Mouse (Mus musculus) MEL (cell line): ENCODE data around the gene Ubac2. TPM values are rescaled to one million over a fixed set of nuclear protein-coding genes. Genes with fewer than 3 reads are reported as not detected.

Experiments used
- DNase-seq: peaks from one replicate; pipeline ENCODE4 v3.0.0; 2011; ENCODE audit warnings: low read depth, low spot score
- H3K27ac ChIP-seq: 2 replicates; pipeline ENCODE4 v1.5.1; 2012; ENCODE audit warnings: low read depth, mild to moderate bottlenecking, control low read depth, low read length, moderate library complexity; ENCODE audit not compliant: control insufficient read depth
- H3K27me3 ChIP-seq, 2 experiments: fragments of 150-350 bp in 1 of 2; sonication (generic) in 1 of 2; 2 replicates each; pipeline ENCODE4 v1.6.1; 2012; ENCODE audit warnings: low read length in 2 of 2, mild to moderate bottlenecking in 2 of 2, improper control_type of control experiment in 1 of 2, moderate library complexity in 1 of 2; ENCODE audit not compliant: insufficient read depth in 2 of 2, control insufficient read depth in 1 of 2
- H3K36me3 ChIP-seq, 2 experiments: 2 replicates each; pipeline ENCODE4 v1.6.1; 2012 to 2014; ENCODE audit warnings: low read length in 2 of 2, improper control_type of control experiment in 1 of 2, inconsistent platforms in 1 of 2, mild to moderate bottlenecking in 1 of 2; ENCODE audit not compliant: insufficient read depth in 2 of 2, control insufficient read depth in 1 of 2
- H3K4me1 ChIP-seq, 2 experiments: fragments of 150-350 bp in 1 of 2; sonication (generic) in 1 of 2; 2 replicates each; pipeline ENCODE4 v1.6.1; 2012; ENCODE audit warnings: low read length in 2 of 2, improper control_type of control experiment in 1 of 2, mild to moderate bottlenecking in 1 of 2; ENCODE audit not compliant: insufficient read depth in 2 of 2, control insufficient read depth in 1 of 2
- H3K4me3 ChIP-seq, 2 experiments: fragments of 150-350 bp in 1 of 2; sonication (generic) in 1 of 2; 2 replicates each; pipeline ENCODE4 v1.5.1; 2012; ENCODE audit warnings: low read depth in 2 of 2, low read length in 2 of 2, mild to moderate bottlenecking in 2 of 2, moderate library complexity in 2 of 2, control low read depth in 1 of 2, improper control_type of control experiment in 1 of 2; ENCODE audit not compliant: control insufficient read depth in 1 of 2, insufficient read depth in 1 of 2
- H3K79me2 ChIP-seq: 2 replicates; pipeline ENCODE4 v1.6.1; 2012; ENCODE audit warnings: mild to moderate bottlenecking, low read length, moderate library complexity; ENCODE audit not compliant: control insufficient read depth, poor library complexity, insufficient read depth
- H3K9ac ChIP-seq: 2 replicates; pipeline ENCODE4 v1.6.1; 2012; ENCODE audit warnings: low read depth, mild to moderate bottlenecking, control low read depth, low read length, moderate library complexity; ENCODE audit not compliant: control insufficient read depth, poor library complexity, severe bottlenecking
- H3K9me3 ChIP-seq: fragments of 150-350 bp; sonication (generic); replicated peaks from 2 replicates; pipeline ENCODE4 v1.6.1; 2012; ENCODE audit warnings: mild to moderate bottlenecking, low read length, improper control_type of control experiment, moderate library complexity; ENCODE audit not compliant: insufficient read depth
- CHD2 ChIP-seq: IDR thresholded peaks from 2 replicates; pipeline ENCODE4 v1.6.1; 2011; ENCODE audit warnings: low read length, improper control_type of control experiment
- ELF1 ChIP-seq: IDR thresholded peaks from 2 replicates; pipeline ENCODE4 v1.6.1; 2014; ENCODE audit warnings: low read depth, mild to moderate bottlenecking, inconsistent platforms, low read length, improper control_type of control experiment, moderate library complexity
- EP300 ChIP-seq, 2 experiments: IDR thresholded peaks; 2 replicates each; pipeline ENCODE4 v1.6.1; 2011; ENCODE audit warnings: improper control_type of control experiment in 2 of 2, low read length in 2 of 2, low read depth in 1 of 2, mild to moderate bottlenecking in 1 of 2
- ETS1 ChIP-seq: IDR thresholded peaks from 2 replicates; pipeline ENCODE4 v1.6.1; 2012; ENCODE audit warnings: low read depth, mild to moderate bottlenecking, inconsistent platforms, low read length, improper control_type of control experiment, moderate library complexity
- GABPA ChIP-seq: IDR thresholded peaks from 2 replicates; pipeline ENCODE4 v1.6.1; 2012; ENCODE audit warnings: low read depth, mild to moderate bottlenecking, inconsistent platforms, low read length, improper control_type of control experiment, moderate library complexity
- GATA1 ChIP-seq: IDR thresholded peaks from 2 replicates; pipeline ENCODE4 v1.6.1; 2011; ENCODE audit warnings: low read depth, low read length, improper control_type of control experiment
- JUND ChIP-seq: IDR thresholded peaks from 2 replicates; pipeline ENCODE4 v1.6.1; 2011; ENCODE audit warnings: low read depth, mild to moderate bottlenecking, improper control_type of control experiment, low read length
- KAT2A ChIP-seq: conservative IDR thresholded peaks from 2 replicates; pipeline ENCODE4 v1.6.1; 2012; ENCODE audit warnings: low read depth, low read length, improper control_type of control experiment, inconsistent platforms
- MAX ChIP-seq: IDR thresholded peaks from 2 replicates; pipeline ENCODE4 v1.6.1; 2011; ENCODE audit warnings: low read length, improper control_type of control experiment
- MAZ ChIP-seq: IDR thresholded peaks from 2 replicates; pipeline ENCODE4 v1.6.1; 2012; ENCODE audit warnings: low read depth, mild to moderate bottlenecking, inconsistent platforms, low read length, improper control_type of control experiment
- NELFE ChIP-seq: IDR thresholded peaks from 2 replicates; pipeline ENCODE4 v1.6.1; 2011; ENCODE audit warnings: low read depth, low read length, improper control_type of control experiment
- POLR2AphosphoS2 ChIP-seq: IDR thresholded peaks from 2 replicates; pipeline ENCODE4 v1.6.1; 2011; ENCODE audit warnings: low read length, improper control_type of control experiment
- POLR2AphosphoS5 ChIP-seq: IDR thresholded peaks from 2 replicates; pipeline ENCODE4 v1.6.1; 2012; ENCODE audit warnings: low read depth, borderline replicate concordance, mild to moderate bottlenecking, inconsistent platforms, low read length, moderate library complexity, mixed read lengths
- SMC3 ChIP-seq: IDR thresholded peaks from 2 replicates; pipeline ENCODE4 v1.6.1; 2011; ENCODE audit warnings: low read depth, low read length, improper control_type of control experiment
- TAL1 ChIP-seq: IDR thresholded peaks from 2 replicates; pipeline ENCODE4 v1.6.1; 2012; ENCODE audit warnings: mild to moderate bottlenecking, inconsistent platforms, low read length, moderate library complexity, mixed read lengths
- TBP ChIP-seq: IDR thresholded peaks from 2 replicates; pipeline ENCODE4 v1.8.0; 2011; ENCODE audit warnings: low read depth, low read length, improper control_type of control experiment
- USF1 ChIP-seq: IDR thresholded peaks from 2 replicates; pipeline ENCODE4 v1.6.1; 2014; ENCODE audit warnings: low read depth, mild to moderate bottlenecking, inconsistent platforms, low read length, improper control_type of control experiment, moderate library complexity
- USF2 ChIP-seq, 2 experiments: IDR thresholded peaks; 2 replicates each; pipeline ENCODE4 v1.6.1; 2011 to 2012; ENCODE audit warnings: improper control_type of control experiment in 2 of 2, low read length in 2 of 2, borderline replicate concordance in 1 of 2, inconsistent platforms in 1 of 2, low read depth in 1 of 2, mild to moderate bottlenecking in 1 of 2; ENCODE audit not compliant: insufficient read depth in 1 of 2
- ZKSCAN1 ChIP-seq: IDR thresholded peaks from 2 replicates; pipeline ENCODE4 v1.6.1; 2012; ENCODE audit warnings: low read depth, mild to moderate bottlenecking, inconsistent platforms, low read length, improper control_type of control experiment, moderate library complexity
- ZMIZ1 ChIP-seq: IDR thresholded peaks from 2 replicates; pipeline ENCODE4 v1.6.1; 2012; ENCODE audit warnings: low read depth, mild to moderate bottlenecking, inconsistent platforms, low read length, improper control_type of control experiment, moderate library complexity
- polyA plus RNA-seq, 2 experiments: library from polyadenylated mRNA; stranded (reverse) in 1 of 2; unstranded in 1 of 2; fragments of >175 nt in 1 of 2; fragments of >200 nt in 1 of 2; gene quantifications; 2 replicates each; pipeline versions ENCODE4 v1.2.1 to v1.2.4; 2012; ENCODE audit warnings: low replicate concordance in 2 of 2, low read depth in 1 of 2; ENCODE audit not compliant: insufficient read length in 2 of 2, insufficient read depth in 1 of 2, missing spikeins in 1 of 2
- total RNA-seq: library from RNA; depleted of rRNA; stranded (reverse); fragments of 300-350 nt; gene quantifications from 2 replicates; pipeline ENCODE4 v1.2.3, GENCODE M21; 2012

The Ubac2 gene
- total and polyA plus RNA-seq, 3 experiments = 32.9 to 44.8 TPM; not detected in 1

DNA sequence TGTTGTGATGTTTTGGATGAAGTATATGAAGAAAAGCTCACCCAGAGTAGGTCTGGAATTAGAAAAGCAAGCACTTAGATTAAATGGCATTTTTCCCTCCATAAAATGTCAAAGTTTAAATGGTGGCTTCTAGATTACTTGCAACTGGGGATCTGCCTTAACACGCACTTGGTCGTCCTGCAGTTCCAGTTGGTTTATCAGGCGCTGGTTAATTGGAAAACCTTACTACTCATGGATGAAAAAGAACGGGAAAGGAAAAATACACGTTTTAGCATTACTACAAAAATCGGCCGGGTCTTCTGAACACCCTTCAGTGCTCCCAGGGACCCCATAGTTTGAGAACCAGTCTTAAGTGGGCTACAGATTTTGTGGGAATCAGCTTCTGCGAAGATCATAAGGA is 780 bp upstream of the Ubac2 start:
- no peak for TF ChIP-seq KAT2A
- TF ChIP-seq SMC3 = no peak
- TF ChIP-seq USF2 (IDR thresholded peaks at IDR 0.05; ENCODE audit: borderline replicate concordance in 1 of 2, insufficient read depth in 1 of 2, low read depth in 1 of 2, low read length in 2 of 2) = no peak
- no peak for TF ChIP-seq ETS1
- TF ChIP-seq ZKSCAN1 = no peak
- no peak for TF ChIP-seq USF1
- no peak for TF ChIP-seq JUND
- TF ChIP-seq CHD2 = no peak
- no peak for TF ChIP-seq EP300 (IDR thresholded peaks at IDR 0.05; ENCODE audit: low read depth in 1 of 2, low read length in 2 of 2)
- no peak for TF ChIP-seq MAX
- TF ChIP-seq ELF1 = no peak
- no peak for TF ChIP-seq TBP
- no peak for TF ChIP-seq GABPA
- no peak for TF ChIP-seq POLR2AphosphoS2
- TF ChIP-seq GATA1 = no peak
- no peak for TF ChIP-seq POLR2AphosphoS5
- no peak for TF ChIP-seq NELFE
- TF ChIP-seq MAZ = no peak
- TF ChIP-seq TAL1 = no peak
- H3K79me2 ChIP-seq = peaks cover 15% of the 10 kb centered on the region
- peaks cover 3% of the 10 kb centered on the region in 2 experiments; a peak in 2 of 4 replicates for H3K4me1 ChIP-seq
- no peaks in the 10 kb centered on the region for H3K9me3 ChIP-seq
- H3K4me3 ChIP-seq = peak overlapping the region; percentile 57 to 90
- H3K27me3 ChIP-seq = no peaks in the 10 kb centered on the region
- peak overlapping the region; percentile 92 for H3K9ac ChIP-seq
- peak overlapping the region; percentile 93 for H3K27ac ChIP-seq
- peaks cover 0 to 6% of the 10 kb centered on the region in 2 experiments; a peak in 2 of 4 replicates for H3K36me3 ChIP-seq
- DNase-seq = no peak

DNA sequence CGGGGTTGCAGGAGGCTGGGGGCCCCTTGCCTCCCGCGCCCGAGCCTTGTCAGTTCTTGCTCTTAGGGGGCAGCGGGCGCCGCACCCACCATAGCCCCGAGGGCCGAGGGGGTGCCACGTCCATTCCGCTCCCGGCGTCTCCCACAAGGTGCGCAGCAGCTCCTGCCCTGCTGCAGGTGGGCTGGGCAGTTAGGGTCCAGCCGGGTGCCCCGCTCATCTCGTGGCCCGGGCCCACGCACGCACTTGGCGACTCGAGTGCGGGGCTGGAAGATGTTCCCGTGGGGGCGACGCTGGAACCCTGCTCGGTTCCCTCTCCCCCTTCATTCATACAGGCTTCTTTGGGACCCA is 413 bp downstream of the Ubac2 start:
- TF ChIP-seq CHD2 (no peak), ZKSCAN1 (no peak), ZMIZ1 (no peak), TBP (no peak)
- TF ChIP-seq, all 39 proteins: peak for 0
- Histone ChIP-seq H3K4me3 (peak overlapping the region; percentile 84 to 90), H3K27me3 (no peaks in the 10 kb centered on the region), H3K36me3 (peaks cover 0 to 6% of the 10 kb centered on the region in 2 experiments; a peak in 2 of 4 replicates), H3K9me3 (no peaks in the 10 kb centered on the region), H3K4me1 (peaks cover 0 to 3% of the 10 kb centered on the region in 2 experiments; a peak in 2 of 4 replicates), H3K27ac (peak overlapping the region; percentile 25), H3K9ac (peak overlapping the region; percentile 91), H3K79me2 (peaks cover 15% of the 10 kb centered on the region)
- DNase-seq = no peak
